Mouse (Mus musculus) forebrain, embryonic 10.5 days (tissue): ENCODE results near the gene Gse1. TPM values are rescaled to one million over a fixed set of nuclear protein-coding genes. Genes with fewer than 3 reads are reported as not detected.

Experiments
- DNase-seq: peaks from one replicate; pipeline ENCODE4 v3.0.0-alpha.2; 2017; ENCODE audit warnings: low spot score; ENCODE audit errors: extremely low spot score
- H3K27ac ChIP-seq: fragments of 300-500 bp; sonication (generic); 2 replicates; pipeline ENCODE4 v1.5.1; 2016; ENCODE audit warnings: mild to moderate bottlenecking
- H3K27me3 ChIP-seq: fragments of 300-500 bp; sonication (generic); 2 replicates; pipeline ENCODE4 v1.6.1; 2016; ENCODE audit warnings: mild to moderate bottlenecking; ENCODE audit not compliant: poor library complexity, severe bottlenecking
- H3K36me3 ChIP-seq: fragments of 300-500 bp; sonication (generic); replicated peaks from 2 replicates; pipeline ENCODE4 v1.6.1; 2016; ENCODE audit warnings: mild to moderate bottlenecking, moderate library complexity
- H3K4me1 ChIP-seq: fragments of 300-500 bp; sonication (generic); 2 replicates; pipeline ENCODE4 v1.6.1; 2016
- H3K4me3 ChIP-seq: fragments of 300-500 bp; sonication (generic); 2 replicates; pipeline ENCODE4 v1.5.1; 2016; ENCODE audit warnings: mild to moderate bottlenecking, moderate library complexity
- H3K9me3 ChIP-seq: fragments of 300-500 bp; sonication (generic); 2 replicates; pipeline ENCODE4 v1.6.1; 2016; ENCODE audit warnings: mild to moderate bottlenecking, moderate library complexity
- WGBS: fragments of 180-500 bp; shearing (Covaris S2); methylation state at CpG from one replicate; pipeline ENCODE4 v1.1.7; 2016; 5-methylcytosine and 5-hydroxymethylcytosine counted together
- polyA plus RNA-seq: library from polyadenylated mRNA; unstranded; fragments of >200 nt; fragmentation: Nextera tagmentation; extraction: Ambion mirVana; gene quantifications from 2 replicates; pipeline ENCODE4 v1.2.1, GENCODE M21; 2016

Gse1 gene
- polyA plus RNA-seq, 1 experiment from 2014 or later = 12.0 TPM

GRCm38 (mm10) chr8:120463918-120464584 is 235.8 kb downstream of the Gse1 start:
- Histone ChIP-seq H3K9me3 (no peaks in the 10 kb centered on the region; the same call in 1 of the 2 replicates), H3K4me3 (no peak overlapping the region), H3K27ac (no peak overlapping the region), H3K4me1 (peaks cover 79% of the 10 kb centered on the region), H3K36me3 (no peaks in the 10 kb centered on the region), H3K27me3 (peaks cover 84% of the 10 kb centered on the region)
- DNase-seq = no peak
- WGBS = 92% methylated on average over 8 of the region's 9 CpGs

- 67% methylated on average over 4 of the region's 4 CpGs for WGBS
- Histone ChIP-seq H3K27ac (0 out of 2 replicates have a peak overlapping the region, but pooled peaks have one; percentile 40), H3K27me3 (peaks cover 82% of the 10 kb centered on the region)
Measured at GRCm38 (mm10) chr8:120464585-120464937, 236.3 kb downstream of the Gse1 start.

DNA sequence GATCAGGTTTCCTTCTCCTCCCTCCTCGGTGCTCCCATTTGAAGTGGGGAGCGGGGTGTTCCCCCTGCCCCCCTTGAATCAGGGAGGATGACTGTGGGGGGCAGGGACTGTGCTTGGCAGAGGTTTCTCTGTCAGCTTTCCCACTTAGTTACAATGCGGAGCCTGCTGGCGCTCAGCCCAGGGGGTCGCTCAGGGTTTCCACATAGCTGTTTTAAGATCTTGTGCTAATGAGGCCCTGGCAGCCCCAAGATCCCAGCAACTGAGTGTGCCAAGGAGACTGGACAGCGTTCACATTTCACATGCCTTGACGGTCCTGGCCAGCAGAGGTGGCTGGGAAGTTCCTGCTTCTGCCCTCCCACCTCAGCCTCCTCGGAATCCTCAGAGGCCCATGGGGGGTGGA is 237.5 kb downstream of the Gse1 start:
- 25% methylated on average over 8 of the region's 8 CpGs for WGBS
- Histone ChIP-seq H3K9me3 (no peaks in the 10 kb centered on the region; the same call in 1 of the 2 replicates), H3K4me3 (no peak overlapping the region), H3K27me3 (peaks cover 82% of the 10 kb centered on the region), H3K27ac (peak overlapping the region; percentile 56), H3K4me1 (peaks cover 73% of the 10 kb centered on the region), H3K36me3 (no peaks in the 10 kb centered on the region)
- no peak for DNase-seq

More at GRCm38 (mm10) chr8:120464585-120464937, 236.3 kb downstream of the Gse1 start:
- Histone ChIP-seq H3K4me1 (peaks cover 75% of the 10 kb centered on the region), H3K9me3 (no peaks in the 10 kb centered on the region; the same call in 1 of the 2 replicates), H3K36me3 (no peaks in the 10 kb centered on the region), H3K4me3 (no peak overlapping the region)
- no peak for DNase-seq

DNA sequence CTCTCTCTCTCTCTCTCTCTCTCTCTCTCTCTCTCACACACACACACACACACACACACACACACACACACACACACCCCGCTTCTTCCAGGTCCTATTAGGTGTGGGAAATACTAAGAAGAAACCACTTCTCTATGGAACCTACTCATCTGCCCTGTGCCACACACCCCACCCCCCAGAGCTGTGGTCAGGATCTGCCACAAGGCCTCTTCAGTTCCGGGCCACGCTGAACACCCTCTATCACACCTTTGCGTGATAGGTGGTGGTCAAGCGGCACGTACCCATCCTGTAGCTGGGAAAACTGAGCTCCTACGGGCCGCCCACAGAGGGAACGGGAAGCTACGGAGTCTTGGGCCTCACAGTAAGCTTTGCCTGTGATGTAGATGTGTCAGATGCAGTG is 238.0 kb downstream of the Gse1 start:
- no peak for DNase-seq
- Histone ChIP-seq H3K36me3 (no peaks in the 10 kb centered on the region), H3K27me3 (peaks cover 80% of the 10 kb centered on the region), H3K27ac (peak overlapping the region; percentile 53; the same call in 1 of the 2 replicates), H3K4me1 (peaks cover 73% of the 10 kb centered on the region), H3K4me3 (no peak overlapping the region), H3K9me3 (no peaks in the 10 kb centered on the region; the same call in 1 of the 2 replicates)
- WGBS = 54% methylated on average over 10 of the region's 10 CpGs

- no peaks in the 10 kb centered on the region; the same call in 1 of the 2 replicates for H3K9me3 ChIP-seq
- no peak overlapping the region for H3K4me3 ChIP-seq
- H3K27ac ChIP-seq = 0 out of 2 replicates have a peak overlapping the region, but pooled peaks have one; percentile 53
- peaks cover 73% of the 10 kb centered on the region for H3K4me1 ChIP-seq
- H3K27me3 ChIP-seq = peaks cover 80% of the 10 kb centered on the region
- no peaks in the 10 kb centered on the region for H3K36me3 ChIP-seq
- WGBS = 90% methylated on average over 7 of the region's 7 CpGs
- no peak for DNase-seq
Measured at GRCm38 (mm10) chr8:120467598-120467997, 239.3 kb downstream of the Gse1 start.

GRCm38 (mm10) chr8:120470170-120470569 is 241.9 kb downstream of the Gse1 start:
- Histone ChIP-seq H3K9me3 (no peaks in the 10 kb centered on the region), H3K4me3 (no peak overlapping the region), H3K27me3 (peaks cover 92% of the 10 kb centered on the region), H3K36me3 (no peaks in the 10 kb centered on the region), H3K4me1 (peaks cover 86% of the 10 kb centered on the region), H3K27ac (no peak overlapping the region)
- DNase-seq = no peak
- WGBS = 94% methylated on average over 12 of the region's 12 CpGs

DNA sequence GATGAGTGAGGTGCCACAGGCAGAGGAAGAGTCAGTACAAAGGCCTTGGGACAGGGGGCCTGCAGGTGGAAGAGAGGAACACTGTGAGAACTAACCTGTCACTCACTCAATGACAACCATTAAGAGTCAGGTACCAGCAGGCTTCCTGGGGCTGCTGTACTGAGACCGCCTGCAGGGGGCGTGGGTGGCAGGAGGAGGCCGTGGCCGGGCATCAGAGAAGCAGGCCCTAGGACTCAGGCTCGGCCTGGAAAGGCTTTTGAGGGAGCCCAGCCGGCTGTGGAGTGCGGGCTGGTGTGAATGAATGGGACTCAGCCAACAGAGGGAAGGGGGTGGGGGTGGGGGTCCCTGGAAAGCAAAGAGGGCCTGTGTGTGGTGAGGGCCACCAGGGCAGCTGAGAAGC is 242.9 kb downstream of the Gse1 start:
- peak; percentile 68 for DNase-seq
- H3K9me3 ChIP-seq = no peaks in the 10 kb centered on the region
- H3K4me3 ChIP-seq = no peak overlapping the region
- peaks cover 92% of the 10 kb centered on the region for H3K27me3 ChIP-seq
- H3K36me3 ChIP-seq = no peaks in the 10 kb centered on the region
- H3K4me1 ChIP-seq = peaks cover 86% of the 10 kb centered on the region
- 6% methylated on average over 7 of the region's 7 CpGs for WGBS
- H3K27ac ChIP-seq = peak overlapping the region; percentile 71

- peak overlapping the region; percentile 71 for H3K27ac ChIP-seq
- H3K4me1 ChIP-seq = peaks cover 86% of the 10 kb centered on the region
- 56% methylated on average over 2 of the region's 2 CpGs for WGBS
- DNase-seq = no peak
- no peaks in the 10 kb centered on the region for H3K9me3 ChIP-seq
- H3K36me3 ChIP-seq = no peaks in the 10 kb centered on the region
- no peak overlapping the region for H3K4me3 ChIP-seq
- peaks cover 89% of the 10 kb centered on the region for H3K27me3 ChIP-seq
Measured at GRCm38 (mm10) chr8:120471752-120472151, 243.5 kb downstream of the Gse1 start.

- Histone ChIP-seq H3K36me3 (no peaks in the 10 kb centered on the region), H3K27me3 (peaks cover 85% of the 10 kb centered on the region), H3K9me3 (no peaks in the 10 kb centered on the region), H3K27ac (peak overlapping the region; percentile 71), H3K4me3 (no peak overlapping the region), H3K4me1 (peaks cover 86% of the 10 kb centered on the region)
- 55% methylated on average over 16 of the region's 16 CpGs for WGBS
- no peak for DNase-seq
Measured at GRCm38 (mm10) chr8:120472230-120472629, 244.0 kb downstream of the Gse1 start.

DNA sequence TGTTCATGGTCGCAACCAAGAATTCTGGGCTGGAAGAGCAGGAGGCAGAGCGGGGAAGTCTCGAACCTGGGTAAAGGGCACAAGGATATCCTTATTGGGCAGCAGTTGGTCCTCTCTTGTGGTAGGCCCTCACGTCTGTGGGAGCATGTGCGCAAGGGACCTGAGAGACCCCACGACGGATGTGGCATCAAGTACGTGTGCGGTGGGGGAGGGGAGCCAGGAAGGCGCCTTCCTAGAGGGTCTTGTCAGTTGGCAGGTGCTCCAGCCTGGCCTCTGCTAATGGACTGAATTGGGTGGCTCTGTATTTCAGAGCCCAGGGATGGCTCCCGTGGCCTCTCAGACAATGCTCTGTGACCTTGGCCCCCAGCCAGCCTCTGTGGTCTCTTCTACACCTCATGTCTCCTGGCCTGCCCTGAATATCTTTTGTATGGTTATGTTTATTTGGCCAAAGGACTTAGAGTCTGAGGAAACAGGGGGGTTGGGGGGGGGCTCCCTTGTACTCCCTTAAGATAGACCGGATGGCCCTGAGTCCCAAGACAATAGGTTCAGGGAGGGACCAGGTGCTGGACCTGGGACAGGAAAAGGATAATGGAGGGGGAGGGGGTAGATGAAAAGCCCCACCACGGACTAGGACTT is 245.6 kb downstream of the Gse1 start:
- H3K27ac ChIP-seq = peak overlapping the region; percentile 77; the same call in 1 of the 2 replicates
- H3K4me3 ChIP-seq = no peak overlapping the region
- 90% methylated on average over 13 of the region's 13 CpGs for WGBS
- no peak for DNase-seq
- H3K36me3 ChIP-seq = no peaks in the 10 kb centered on the region
- H3K9me3 ChIP-seq = no peaks in the 10 kb centered on the region
- H3K27me3 ChIP-seq = peaks cover 74% of the 10 kb centered on the region
- H3K4me1 ChIP-seq = peaks cover 92% of the 10 kb centered on the region

GRCm38 (mm10) chr8:120474496-120475235 is 246.4 kb downstream of the Gse1 start:
- Histone ChIP-seq H3K4me3 (no peak overlapping the region), H3K4me1 (peaks cover 100% of the 10 kb centered on the region), H3K9me3 (no peaks in the 10 kb centered on the region), H3K27ac (peak overlapping the region; percentile 77), H3K36me3 (no peaks in the 10 kb centered on the region), H3K27me3 (peaks cover 77% of the 10 kb centered on the region)
- 85% methylated on average over 11 of the region's 11 CpGs for WGBS
- no peak for DNase-seq

DNA sequence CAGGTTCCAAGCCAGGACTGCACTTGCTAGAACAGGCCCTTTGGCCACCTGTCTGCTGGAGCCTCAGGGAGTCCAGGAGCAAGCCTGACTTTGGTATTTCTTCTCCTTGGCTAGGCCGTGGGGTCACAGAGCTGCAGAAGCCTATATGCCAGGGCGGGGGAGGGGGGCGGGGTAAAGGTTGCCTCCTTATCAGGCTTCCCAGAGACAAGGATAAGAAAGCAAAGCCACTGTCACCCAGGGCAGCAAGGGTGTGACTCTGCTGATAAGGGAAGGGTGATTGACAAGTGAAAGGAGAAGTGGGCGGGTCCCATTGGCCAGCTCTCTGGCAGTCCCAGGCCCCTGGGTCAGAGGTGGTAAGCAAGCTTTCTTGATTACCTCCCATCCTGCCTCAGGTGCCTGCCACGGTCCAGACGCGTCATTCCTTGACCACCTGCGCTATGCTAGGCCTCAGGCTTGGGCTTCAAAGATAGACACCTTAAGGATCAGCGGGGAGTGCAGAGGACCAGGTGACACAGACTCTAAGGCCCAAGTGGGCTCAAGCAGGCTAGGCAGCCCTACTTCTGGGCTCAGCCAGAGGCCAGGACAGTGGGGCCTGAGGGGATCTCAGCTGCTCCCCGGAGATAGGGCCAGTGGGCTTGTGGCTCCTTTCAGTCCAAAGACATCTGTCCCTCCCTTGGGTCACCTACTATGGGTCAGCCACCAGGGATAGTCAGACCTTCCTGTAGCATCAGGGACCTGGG is 247.4 kb downstream of the Gse1 start:
- no peaks in the 10 kb centered on the region for H3K9me3 ChIP-seq
- H3K27me3 ChIP-seq = peaks cover 69% of the 10 kb centered on the region
- DNase-seq = no peak
- WGBS = 65% methylated on average over 10 of the region's 10 CpGs
- H3K36me3 ChIP-seq = no peaks in the 10 kb centered on the region
- H3K4me3 ChIP-seq = no peak overlapping the region
- H3K4me1 ChIP-seq = peaks cover 92% of the 10 kb centered on the region
- peak overlapping the region; percentile 77 for H3K27ac ChIP-seq
